In genomic region chr7:134015226-134015625, GRCm38 (mm10) we compare ENCODE assay signal across 22 mouse cellular contexts.
DNase-seq lines count a peak whose midpoint lies in the region; ATAC-seq lines count a peak whose summit lies in the region.
"Had no signal": no experiment of that assay in that cellular context is flagged by ENCODE, and none has a peak within 500 bp of the region (broad histone marks: within the 10 kb centered on the region; RNA-seq: fewer than 3 reads in every experiment).

No protein-coding gene starts in this region.

- H3K36me3 ChIP-seq in forebrain, embryonic 14.5 days (ENCODE audit: control insufficient read depth, insufficient read depth, low read length), result no peaks in the 10 kb centered on the region
- H3K36me3 ChIP-seq in forebrain, embryonic 13.5 days (ENCODE audit: poor library complexity, severe bottlenecking), result no peaks in the 10 kb centered on the region
- no peaks in the 10 kb centered on the region for H3K36me3 ChIP-seq in lung, embryonic 16.5 days (ENCODE audit: control insufficient read depth, insufficient read depth, low read length)
- H3K36me3 ChIP-seq in embryonic facial prominence, embryonic 15.5 days, result no peaks in the 10 kb centered on the region
- no peaks in the 10 kb centered on the region for H3K36me3 ChIP-seq in kidney, embryonic 15.5 days
- H3K36me3 ChIP-seq: heart, embryonic 15.5 days; hindbrain, embryonic 15.5 days; liver, embryonic 12.5 days; midbrain, embryonic 10.5 days had no signal

- H3K4me3 ChIP-seq in forebrain, embryonic 14.5 days (ENCODE audit: low read depth, low read length), result no peak overlapping the region
- H3K4me3 ChIP-seq in forebrain, embryonic 13.5 days, result no peak overlapping the region
- H3K4me3 ChIP-seq in lung, embryonic 16.5 days (ENCODE audit: low read length), result no peak overlapping the region
- no peak overlapping the region for H3K4me3 ChIP-seq in embryonic facial prominence, embryonic 15.5 days (replicated peaks)
- H3K4me3 ChIP-seq in kidney, embryonic 15.5 days (replicated peaks), result no peak overlapping the region
- H3K4me3 ChIP-seq: gastrocnemius, adult 2 months; heart, embryonic 15.5 days; hindbrain, embryonic 15.5 days; liver, embryonic 12.5 days; midbrain, embryonic 10.5 days; myocyte had no signal

- H3K9ac ChIP-seq in forebrain, embryonic 14.5 days (ENCODE audit: low read length), result no peak overlapping the region
- H3K9ac ChIP-seq in forebrain, embryonic 13.5 days, result no peak overlapping the region
- H3K9ac ChIP-seq in lung, embryonic 16.5 days (ENCODE audit: low read length), result no peak overlapping the region
- no peak overlapping the region for H3K9ac ChIP-seq in embryonic facial prominence, embryonic 15.5 days
- no peak overlapping the region for H3K9ac ChIP-seq in kidney, embryonic 15.5 days
- H3K9ac ChIP-seq: heart, embryonic 15.5 days; hindbrain, embryonic 15.5 days; liver, embryonic 12.5 days had no signal

- H3K4me2 ChIP-seq in forebrain, embryonic 14.5 days (ENCODE audit: low read length), result no peak overlapping the region
- H3K4me2 ChIP-seq in forebrain, embryonic 13.5 days, result no peak overlapping the region
- H3K4me2 ChIP-seq in lung, embryonic 16.5 days (ENCODE audit: low read depth, low read length), result no peak overlapping the region
- H3K4me2 ChIP-seq in embryonic facial prominence, embryonic 15.5 days (replicated peaks), result no peak overlapping the region
- H3K4me2 ChIP-seq in kidney, embryonic 15.5 days, result no peak overlapping the region
- H3K4me2 ChIP-seq: heart, embryonic 15.5 days; hindbrain, embryonic 15.5 days; liver, embryonic 12.5 days had no signal

- no peaks in the 10 kb centered on the region; the same call in 1 of the 2 replicates for H3K4me1 ChIP-seq in forebrain, embryonic 14.5 days (ENCODE audit: control insufficient read depth, insufficient read depth, low read length)
- 0 out of 2 replicates have a peak, but pooled peaks cover 11% of the 10 kb centered on the region for H3K4me1 ChIP-seq in forebrain, embryonic 13.5 days
- peaks cover 14% of the 10 kb centered on the region for H3K4me1 ChIP-seq in lung, embryonic 16.5 days (replicated peaks; ENCODE audit: control insufficient read depth, insufficient read depth, low read length)
- peaks cover 19% of the 10 kb centered on the region for H3K4me1 ChIP-seq in embryonic facial prominence, embryonic 15.5 days
- no peaks in the 10 kb centered on the region for H3K4me1 ChIP-seq in kidney, embryonic 15.5 days
- H3K4me1 ChIP-seq: liver, embryonic 12.5 days had no signal

- no peak for DNase-seq in forebrain, embryonic 14.5 days (ENCODE audit: low spot score)
- DNase-seq in lung, postnatal 14 days, result no peak
- DNase-seq in yolk sac, embryonic 10.5 days (ENCODE audit: low spot score), result peak; percentile 16
- DNase-seq: adrenal gland, adult 2 months; B cell, adult 2 months; cerebellum, adult 11-12 months; cerebellum, postnatal 25 days; gastrocnemius, adult 2 months; heart, postnatal 36 days; kidney, adult 2 months; kidney, postnatal 10 days; lung, adult 18-20 months had no signal

- ATAC-seq in forebrain, embryonic 14.5 days, result peak; percentile 12; the same call in 1 of the 2 replicates
- ATAC-seq in forebrain, embryonic 13.5 days, result no peak
- ATAC-seq in lung, embryonic 16.5 days (ENCODE audit: low read depth), result peak; percentile 63; the same call in 1 of the 2 replicates
- ATAC-seq in embryonic facial prominence, embryonic 15.5 days (ENCODE audit: insufficient number of reproducible peaks, low FRiP score, low TSS enrichment, low read depth), result peak; percentile 60; the same call in 1 of the 2 replicates
- no peak for ATAC-seq in kidney, embryonic 15.5 days (replicated peaks; ENCODE audit: low FRiP score)
- ATAC-seq: liver, embryonic 12.5 days; midbrain, embryonic 16.5 days had no signal

- H3K27ac ChIP-seq in forebrain, embryonic 14.5 days (ENCODE audit: low read depth, low read length), result no peak overlapping the region
- H3K27ac ChIP-seq in forebrain, embryonic 13.5 days, result no peak overlapping the region
- peak overlapping the region; percentile 55 for H3K27ac ChIP-seq in lung, embryonic 16.5 days (ENCODE audit: low read length)
- H3K27ac ChIP-seq in embryonic facial prominence, embryonic 15.5 days (replicated peaks), result peak overlapping the region; percentile 51
- no peak overlapping the region for H3K27ac ChIP-seq in kidney, embryonic 15.5 days
- H3K27ac ChIP-seq: gastrocnemius, adult 2 months; heart, embryonic 15.5 days; hindbrain, embryonic 15.5 days; liver, embryonic 12.5 days had no signal

- WGBS in forebrain, embryonic 14.5 days, result 71% methylated on average over 4 of the region's 4 CpGs
- WGBS in forebrain, embryonic 13.5 days, result 64% methylated on average over 4 of the region's 4 CpGs
- WGBS in lung, embryonic 16.5 days, result 32% methylated on average over 4 of the region's 4 CpGs
- 39% methylated on average over 4 of the region's 4 CpGs for WGBS in embryonic facial prominence, embryonic 15.5 days
- 42% methylated on average over 4 of the region's 4 CpGs for WGBS in kidney, embryonic 15.5 days

- H3K9me3 ChIP-seq in forebrain, embryonic 14.5 days (replicated peaks; ENCODE audit: control insufficient read depth, low read length), result no peaks in the 10 kb centered on the region
- H3K9me3 ChIP-seq in forebrain, embryonic 13.5 days (replicated peaks), result no peaks in the 10 kb centered on the region
- no peaks in the 10 kb centered on the region for H3K9me3 ChIP-seq in lung, embryonic 16.5 days (ENCODE audit: control insufficient read depth, low read length)
- no peaks in the 10 kb centered on the region for H3K9me3 ChIP-seq in embryonic facial prominence, embryonic 15.5 days (replicated peaks)
- H3K9me3 ChIP-seq in kidney, embryonic 15.5 days (replicated peaks), result no peaks in the 10 kb centered on the region
- H3K9me3 ChIP-seq: heart, embryonic 15.5 days; hindbrain, embryonic 15.5 days; liver, embryonic 12.5 days; midbrain, embryonic 10.5 days had no signal

- no peaks in the 10 kb centered on the region for H3K27me3 ChIP-seq in forebrain, embryonic 14.5 days (replicated peaks; ENCODE audit: control insufficient read depth, insufficient read depth, low read length)
- H3K27me3 ChIP-seq in forebrain, embryonic 13.5 days, result no peaks in the 10 kb centered on the region; the same call in 1 of the 2 replicates
- H3K27me3 ChIP-seq in lung, embryonic 16.5 days (ENCODE audit: control insufficient read depth, insufficient read depth, low read depth, low read length), result no peaks in the 10 kb centered on the region
- H3K27me3 ChIP-seq in embryonic facial prominence, embryonic 15.5 days, result no peaks in the 10 kb centered on the region
- H3K27me3 ChIP-seq in kidney, embryonic 15.5 days, result no peaks in the 10 kb centered on the region
- H3K27me3 ChIP-seq: heart, embryonic 15.5 days; hindbrain, embryonic 15.5 days; liver, embryonic 12.5 days had no signal

Comparison
In these comparisons a context has a peak if more than half of its experiments do, and no peak if none do; other contexts are left out.
1. ATAC-seq: peak in forebrain, embryonic 14.5 days (single experiment), lung, embryonic 16.5 days (single experiment) and embryonic facial prominence, embryonic 15.5 days (single experiment); none in forebrain, embryonic 13.5 days (single experiment) and kidney, embryonic 15.5 days (single experiment).
2. H3K27ac ChIP-seq: peak in lung, embryonic 16.5 days (single experiment) and embryonic facial prominence, embryonic 15.5 days (single experiment); none in forebrain, embryonic 14.5 days (single experiment), forebrain, embryonic 13.5 days (single experiment) and kidney, embryonic 15.5 days (single experiment).